ENCODE assay signal across 8 mouse cellular contexts in genomic region chr11:70686901-70687566, GRCm38 (mm10). TPM values are rescaled to one million over a fixed set of nuclear protein-coding genes. Genes with fewer than 3 reads are reported as not detected.
DNase-seq lines count a peak whose midpoint lies in the region; ATAC-seq lines count a peak whose summit lies in the region.

No protein-coding gene starts in this region.

- peak overlapping the region; percentile 84 for H3K27ac ChIP-seq in brown adipose tissue, adult 24 weeks (replicated peaks; ENCODE audit: low read depth, low read length)
- peak overlapping the region; percentile 85 for H3K27ac ChIP-seq in forebrain, embryonic 13.5 days
- H3K27ac ChIP-seq in intestine, embryonic 15.5 days = peak overlapping the region; percentile 92
- peak overlapping the region; percentile 86 for H3K27ac ChIP-seq in limb, embryonic 13.5 days
- H3K27ac ChIP-seq in midbrain, embryonic 15.5 days = peak overlapping the region; percentile 86

- peak overlapping the region; percentile 91 for H3K9ac ChIP-seq in forebrain, embryonic 13.5 days
- peak overlapping the region; percentile 78 for H3K9ac ChIP-seq in intestine, embryonic 15.5 days
- H3K9ac ChIP-seq in limb, embryonic 13.5 days = peak overlapping the region; percentile 86
- H3K9ac ChIP-seq in midbrain, embryonic 15.5 days = peak overlapping the region; percentile 86

- H3K9me3 ChIP-seq in forebrain, embryonic 13.5 days (replicated peaks) = no peaks in the 10 kb centered on the region
- H3K9me3 ChIP-seq in intestine, embryonic 15.5 days = no peaks in the 10 kb centered on the region
- H3K9me3 ChIP-seq in limb, embryonic 13.5 days = no peaks in the 10 kb centered on the region
- no peaks in the 10 kb centered on the region for H3K9me3 ChIP-seq in midbrain, embryonic 15.5 days

- H3K4me2 ChIP-seq in forebrain, embryonic 13.5 days = peak overlapping the region; percentile 85
- H3K4me2 ChIP-seq in intestine, embryonic 15.5 days (replicated peaks) = peak overlapping the region; percentile 85
- H3K4me2 ChIP-seq in limb, embryonic 13.5 days (replicated peaks) = peak overlapping the region; percentile 87
- peak overlapping the region; percentile 87 for H3K4me2 ChIP-seq in midbrain, embryonic 15.5 days

- peaks cover 4% of the 10 kb centered on the region; the same call in 1 of the 2 replicates for H3K4me1 ChIP-seq in brown adipose tissue, adult 24 weeks (ENCODE audit: control insufficient read depth, insufficient read depth, insufficient read length, low read length)
- H3K4me1 ChIP-seq in forebrain, embryonic 13.5 days = peaks cover 35% of the 10 kb centered on the region
- peaks cover 27% of the 10 kb centered on the region for H3K4me1 ChIP-seq in intestine, embryonic 15.5 days (replicated peaks)
- H3K4me1 ChIP-seq in limb, embryonic 13.5 days = peaks cover 27% of the 10 kb centered on the region
- H3K4me1 ChIP-seq in midbrain, embryonic 15.5 days = peaks cover 34% of the 10 kb centered on the region

- H3K36me3 ChIP-seq in forebrain, embryonic 13.5 days (ENCODE audit: poor library complexity, severe bottlenecking) = peaks cover 26% of the 10 kb centered on the region
- H3K36me3 ChIP-seq in intestine, embryonic 15.5 days = peaks cover 23% of the 10 kb centered on the region; the same call in 1 of the 2 replicates
- peaks cover 35% of the 10 kb centered on the region for H3K36me3 ChIP-seq in limb, embryonic 13.5 days
- H3K36me3 ChIP-seq in midbrain, embryonic 15.5 days (replicated peaks) = peaks cover 11% of the 10 kb centered on the region

- H3K27me3 ChIP-seq in forebrain, embryonic 13.5 days = no peaks in the 10 kb centered on the region
- no peaks in the 10 kb centered on the region for H3K27me3 ChIP-seq in intestine, embryonic 15.5 days (replicated peaks)
- H3K27me3 ChIP-seq in limb, embryonic 13.5 days = no peaks in the 10 kb centered on the region
- no peaks in the 10 kb centered on the region for H3K27me3 ChIP-seq in midbrain, embryonic 15.5 days (replicated peaks)

- 5% methylated on average over 16 of the region's 16 CpGs for WGBS in forebrain, embryonic 13.5 days
- WGBS in intestine, embryonic 15.5 days = under 1% methylated on average over 16 of the region's 16 CpGs
- WGBS in limb, embryonic 13.5 days = 3% methylated on average over 16 of the region's 16 CpGs
- WGBS in midbrain, embryonic 15.5 days = 5% methylated on average over 16 of the region's 16 CpGs

- DNase-seq in lung, adult 18-20 months = peak; percentile 34 to 39
- DNase-seq in lung, postnatal 25 days (ENCODE audit: low spot score) = no peak
- DNase-seq in B cell, adult 2 months = no peak

- peak; percentile 73 for ATAC-seq in forebrain, embryonic 13.5 days
- peak; percentile 72 for ATAC-seq in intestine, embryonic 15.5 days
- ATAC-seq in limb, embryonic 13.5 days (ENCODE audit: low FRiP score, low read depth) = peak; percentile 68
- ATAC-seq in midbrain, embryonic 15.5 days (replicated peaks) = peak; percentile 62

- peak overlapping the region; percentile 80 for H3K4me3 ChIP-seq in brown adipose tissue, adult 24 weeks (ENCODE audit: insufficient read depth, low read depth, low read length)
- H3K4me3 ChIP-seq in forebrain, embryonic 13.5 days = peak overlapping the region; percentile 89
- H3K4me3 ChIP-seq in intestine, embryonic 15.5 days (replicated peaks) = peak overlapping the region; percentile 77
- peak overlapping the region; percentile 86 for H3K4me3 ChIP-seq in limb, embryonic 13.5 days
- H3K4me3 ChIP-seq in midbrain, embryonic 15.5 days = peak overlapping the region; percentile 84

RNA-seq across cellular contexts. Expression of gene Camta2, which starts 0.9 kb away (rescaled TPM):
- polyA plus RNA-seq in brown adipose tissue, adult 24 weeks (2012; ENCODE audit: insufficient read depth, insufficient read length, missing spikeins) = 15.8 and 16.3 TPM in 2 replicates
- polyA plus RNA-seq in forebrain, embryonic 13.5 days (2015; fragmentation: Nextera tagmentation; extraction: Ambion mirVana) = 11.9 and 13.9 TPM in 2 replicates
- 12.1 and 13.5 TPM in 2 replicates for polyA plus RNA-seq in intestine, embryonic 15.5 days (2015; fragmentation: Nextera tagmentation; extraction: Ambion mirVana)
- 11.8 and 15.1 TPM in 2 replicates for polyA plus RNA-seq in limb, embryonic 13.5 days (2015; fragmentation: Nextera tagmentation; extraction: Ambion mirVana)
- 23.5 and 25.0 TPM in 2 replicates for polyA plus RNA-seq in midbrain, embryonic 15.5 days (2015; fragmentation: Nextera tagmentation; extraction: Ambion mirVana)

RNA-seq across cellular contexts. Expression of gene Inca1, which starts 12.9 kb away (rescaled TPM):
- 15.7 and 24.0 TPM in 2 replicates for polyA plus RNA-seq in brown adipose tissue, adult 24 weeks (2012; ENCODE audit: insufficient read depth, insufficient read length, missing spikeins)
- polyA plus RNA-seq in forebrain, embryonic 13.5 days (2015; fragmentation: Nextera tagmentation; extraction: Ambion mirVana) = 0.87 and 0.89 TPM in 2 replicates
- 1.4 and 1.5 TPM in 2 replicates for polyA plus RNA-seq in intestine, embryonic 15.5 days (2015; fragmentation: Nextera tagmentation; extraction: Ambion mirVana)
- 1.6 and 1.8 TPM in 2 replicates for polyA plus RNA-seq in limb, embryonic 13.5 days (2015; fragmentation: Nextera tagmentation; extraction: Ambion mirVana)
- polyA plus RNA-seq in midbrain, embryonic 15.5 days (2015; fragmentation: Nextera tagmentation; extraction: Ambion mirVana) = 1.0 and 1.7 TPM in 2 replicates

RNA-seq across cellular contexts. Expression of gene Kif1c, which starts 13.3 kb away (rescaled TPM):
- 93.8 and 106 TPM in 2 replicates for polyA plus RNA-seq in brown adipose tissue, adult 24 weeks (2012; ENCODE audit: insufficient read depth, insufficient read length, missing spikeins)
- polyA plus RNA-seq in forebrain, embryonic 13.5 days (2015; fragmentation: Nextera tagmentation; extraction: Ambion mirVana) = 1.3 and 1.5 TPM in 2 replicates
- 4.4 TPM in 2 replicates for polyA plus RNA-seq in intestine, embryonic 15.5 days (2015; fragmentation: Nextera tagmentation; extraction: Ambion mirVana)
- polyA plus RNA-seq in limb, embryonic 13.5 days (2015; fragmentation: Nextera tagmentation; extraction: Ambion mirVana) = 3.4 and 3.6 TPM in 2 replicates
- polyA plus RNA-seq in midbrain, embryonic 15.5 days (2015; fragmentation: Nextera tagmentation; extraction: Ambion mirVana) = 1.9 TPM in 2 replicates

RNA-seq across cellular contexts. Expression of gene Spag7, which starts 17.8 kb away (rescaled TPM):
- polyA plus RNA-seq in brown adipose tissue, adult 24 weeks (2012; ENCODE audit: insufficient read depth, insufficient read length, missing spikeins) = 74.7 and 107 TPM in 2 replicates
- polyA plus RNA-seq in forebrain, embryonic 13.5 days (2015; fragmentation: Nextera tagmentation; extraction: Ambion mirVana) = 173 and 177 TPM in 2 replicates
- polyA plus RNA-seq in intestine, embryonic 15.5 days (2015; fragmentation: Nextera tagmentation; extraction: Ambion mirVana) = 132 and 154 TPM in 2 replicates
- 159 and 165 TPM in 2 replicates for polyA plus RNA-seq in limb, embryonic 13.5 days (2015; fragmentation: Nextera tagmentation; extraction: Ambion mirVana)
- 171 and 173 TPM in 2 replicates for polyA plus RNA-seq in midbrain, embryonic 15.5 days (2015; fragmentation: Nextera tagmentation; extraction: Ambion mirVana)

RNA-seq across cellular contexts. Expression of gene Eno3, which starts 30.0 kb away (rescaled TPM):
- polyA plus RNA-seq in brown adipose tissue, adult 24 weeks (2012; ENCODE audit: insufficient read depth, insufficient read length, missing spikeins) = 40.8 and 79.3 TPM in 2 replicates
- polyA plus RNA-seq in forebrain, embryonic 13.5 days (2015; fragmentation: Nextera tagmentation; extraction: Ambion mirVana) = 7.1 and 7.4 TPM in 2 replicates
- polyA plus RNA-seq in intestine, embryonic 15.5 days (2015; fragmentation: Nextera tagmentation; extraction: Ambion mirVana) = 12.1 and 15.6 TPM in 2 replicates
- polyA plus RNA-seq in limb, embryonic 13.5 days (2015; fragmentation: Nextera tagmentation; extraction: Ambion mirVana) = 52.3 and 57.1 TPM in 2 replicates
- polyA plus RNA-seq in midbrain, embryonic 15.5 days (2015; fragmentation: Nextera tagmentation; extraction: Ambion mirVana) = 8.0 and 8.3 TPM in 2 replicates

Comparison
In these comparisons a context has a peak if more than half of its experiments do, and no peak if none do; other contexts are left out.
1. DNase-seq: peak in lung, adult 18-20 months (2 of 2); none in lung, postnatal 25 days (single experiment) and B cell, adult 2 months (0 of 2).
2. RNA of gene Kif1c, which starts 13.3 kb away (polyA plus RNA-seq): 93.8 to 106 TPM in brown adipose tissue, adult 24 weeks; 4.4 TPM in intestine, embryonic 15.5 days, 3.4 to 3.6 TPM in limb, embryonic 13.5 days, 1.9 TPM in midbrain, embryonic 15.5 days and 1.3 to 1.5 TPM in forebrain, embryonic 13.5 days; every median in the first group is over 10 times any median in the second.
3. Peak in every context shown above with its lines, with median percentiles within 50 percentile points of each other: H3K27ac ChIP-seq, H3K4me3 ChIP-seq, ATAC-seq, H3K4me2 ChIP-seq and H3K9ac ChIP-seq.